Mouse (Mus musculus): ENCODE data around the gene Teddm3. TPM values are rescaled to one million over a fixed set of nuclear protein-coding genes. Genes with fewer than 3 reads are reported as not detected.
A peak's percentile ranks its signal among the peaks of the same experiment; 100 is the strongest.
"Not testable (repeated sequence)": the region's sequence is repeated elsewhere in the genome, so short reads cannot be mapped to it uniquely, and the experiment has no call there.

The Teddm3 gene
- not detected in 2 replicates for polyA plus RNA-seq (2011; ENCODE audit: insufficient read depth, insufficient read length, low read depth, missing spikeins)

- H3K4me3 ChIP-seq (ENCODE audit: low read depth, low read length); H3K36me3 ChIP-seq (ENCODE audit: control insufficient read depth, insufficient read depth, low read length, poor library complexity, severe bottlenecking); H3K9ac ChIP-seq (ENCODE audit: low read depth, poor library complexity, severe bottlenecking); H3K27ac ChIP-seq (ENCODE audit: insufficient read depth, low read length); H3K27me3 ChIP-seq (ENCODE audit: control insufficient read depth, insufficient read depth, low read length, poor library complexity, severe bottlenecking); H3K4me1 ChIP-seq (ENCODE audit: control insufficient read depth, insufficient read depth, low read length); H3K9me3 ChIP-seq (replicated peaks; ENCODE audit: control insufficient read depth, insufficient read depth, low read length, poor library complexity, severe bottlenecking): not testable (repeated sequence)
Observed at GRCm38 (mm10) chr16:21153900-21154299, at the start of gene Teddm3. TSS of gene Teddm3 (minus strand) at chr16:21154000.

- Histone ChIP-seq H3K4me3 (ENCODE audit: low read depth, low read length) (no peak overlapping the region), H3K36me3 (ENCODE audit: control insufficient read depth, insufficient read depth, low read length, poor library complexity, severe bottlenecking) (no peaks in the 10 kb centered on the region), H3K9me3 (replicated peaks; ENCODE audit: control insufficient read depth, insufficient read depth, low read length, poor library complexity, severe bottlenecking) (no peaks in the 10 kb centered on the region), H3K9ac (ENCODE audit: low read depth, poor library complexity, severe bottlenecking) (no peak overlapping the region), H3K27me3 (ENCODE audit: control insufficient read depth, insufficient read depth, low read length, poor library complexity, severe bottlenecking) (no peaks in the 10 kb centered on the region), H3K27ac (ENCODE audit: insufficient read depth, low read length) (no peak overlapping the region), H3K4me1 (ENCODE audit: control insufficient read depth, insufficient read depth, low read length) (peaks cover 11% of the 10 kb centered on the region)
- TF ChIP-seq CTCF (IDR thresholded peaks at IDR 0.05; ENCODE audit: low read depth, low read length): no peak
- no peak for TF ChIP-seq POLR2A (IDR thresholded peaks at IDR 0.05; ENCODE audit: insufficient read depth, low read length)
- TF ChIP-seq EP300 (IDR thresholded peaks at IDR 0.05; ENCODE audit: insufficient read depth, low read depth, low read length): peak; percentile 83
Observed at GRCm38 (mm10) chr16:21202731-21203130, 48.9 kb upstream of the Teddm3 start.

- Histone ChIP-seq H3K4me3 (ENCODE audit: low read depth, low read length) (no peak overlapping the region), H3K4me1 (ENCODE audit: control insufficient read depth, insufficient read depth, low read length) (peaks cover 12% of the 10 kb centered on the region), H3K27ac (ENCODE audit: insufficient read depth, low read length) (no peak overlapping the region), H3K9me3 (replicated peaks; ENCODE audit: control insufficient read depth, insufficient read depth, low read length, poor library complexity, severe bottlenecking) (no peaks in the 10 kb centered on the region), H3K9ac (ENCODE audit: low read depth, poor library complexity, severe bottlenecking) (no peak overlapping the region), H3K36me3 (ENCODE audit: control insufficient read depth, insufficient read depth, low read length, poor library complexity, severe bottlenecking) (no peaks in the 10 kb centered on the region), H3K27me3 (ENCODE audit: control insufficient read depth, insufficient read depth, low read length, poor library complexity, severe bottlenecking) (no peaks in the 10 kb centered on the region)
- no peak for TF ChIP-seq POLR2A (IDR thresholded peaks at IDR 0.05; ENCODE audit: insufficient read depth, low read length)
- no peak for TF ChIP-seq EP300 (IDR thresholded peaks at IDR 0.05; ENCODE audit: insufficient read depth, low read depth, low read length)
- no peak for TF ChIP-seq CTCF (IDR thresholded peaks at IDR 0.05; ENCODE audit: low read depth, low read length)
Observed at GRCm38 (mm10) chr16:21199426-21199825, 45.6 kb upstream of the Teddm3 start.

GRCm38 (mm10) chr16:21198529-21198928 is 44.7 kb upstream of the Teddm3 start:
- Histone ChIP-seq H3K9me3 (replicated peaks; ENCODE audit: control insufficient read depth, insufficient read depth, low read length, poor library complexity, severe bottlenecking) (no peaks in the 10 kb centered on the region), H3K4me1 (ENCODE audit: control insufficient read depth, insufficient read depth, low read length) (peaks cover 11% of the 10 kb centered on the region), H3K36me3 (ENCODE audit: control insufficient read depth, insufficient read depth, low read length, poor library complexity, severe bottlenecking) (no peaks in the 10 kb centered on the region), H3K9ac (ENCODE audit: low read depth, poor library complexity, severe bottlenecking) (no peak overlapping the region), H3K27me3 (ENCODE audit: control insufficient read depth, insufficient read depth, low read length, poor library complexity, severe bottlenecking) (no peaks in the 10 kb centered on the region), H3K27ac (ENCODE audit: insufficient read depth, low read length) (no peak overlapping the region), H3K4me3 (ENCODE audit: low read depth, low read length) (no peak overlapping the region)
- TF ChIP-seq CTCF (IDR thresholded peaks at IDR 0.05; ENCODE audit: low read depth, low read length): peak; percentile 56
- TF ChIP-seq POLR2A (IDR thresholded peaks at IDR 0.05; ENCODE audit: insufficient read depth, low read length): no peak
- no peak for TF ChIP-seq EP300 (IDR thresholded peaks at IDR 0.05; ENCODE audit: insufficient read depth, low read depth, low read length)

GRCm38 (mm10) chr16:21198006-21198405 is 44.2 kb upstream of the Teddm3 start:
- no peaks in the 10 kb centered on the region for H3K27me3 ChIP-seq (ENCODE audit: control insufficient read depth, insufficient read depth, low read length, poor library complexity, severe bottlenecking)
- H3K36me3 ChIP-seq (ENCODE audit: control insufficient read depth, insufficient read depth, low read length, poor library complexity, severe bottlenecking): no peaks in the 10 kb centered on the region
- H3K4me1 ChIP-seq (ENCODE audit: control insufficient read depth, insufficient read depth, low read length): peaks cover 10% of the 10 kb centered on the region
- H3K27ac ChIP-seq (ENCODE audit: insufficient read depth, low read length): no peak overlapping the region
- H3K4me3 ChIP-seq (ENCODE audit: low read depth, low read length): no peak overlapping the region
- no peaks in the 10 kb centered on the region for H3K9me3 ChIP-seq (replicated peaks; ENCODE audit: control insufficient read depth, insufficient read depth, low read length, poor library complexity, severe bottlenecking)
- TF ChIP-seq POLR2A (IDR thresholded peaks at IDR 0.05; ENCODE audit: insufficient read depth, low read length) (no peak), EP300 (IDR thresholded peaks at IDR 0.05; ENCODE audit: insufficient read depth, low read depth, low read length) (no peak), CTCF (IDR thresholded peaks at IDR 0.05; ENCODE audit: low read depth, low read length) (no peak)
- H3K9ac ChIP-seq (ENCODE audit: low read depth, poor library complexity, severe bottlenecking): no peak overlapping the region

- Histone ChIP-seq H3K36me3 (ENCODE audit: control insufficient read depth, insufficient read depth, low read length, poor library complexity, severe bottlenecking) (no peaks in the 10 kb centered on the region), H3K9me3 (replicated peaks; ENCODE audit: control insufficient read depth, insufficient read depth, low read length, poor library complexity, severe bottlenecking) (no peaks in the 10 kb centered on the region), H3K4me3 (ENCODE audit: low read depth, low read length) (no peak overlapping the region), H3K27me3 (ENCODE audit: control insufficient read depth, insufficient read depth, low read length, poor library complexity, severe bottlenecking) (no peaks in the 10 kb centered on the region), H3K4me1 (ENCODE audit: control insufficient read depth, insufficient read depth, low read length) (peaks cover 7% of the 10 kb centered on the region), H3K9ac (ENCODE audit: low read depth, poor library complexity, severe bottlenecking) (no peak overlapping the region), H3K27ac (ENCODE audit: insufficient read depth, low read length) (no peak overlapping the region)
- TF ChIP-seq POLR2A (IDR thresholded peaks at IDR 0.05; ENCODE audit: insufficient read depth, low read length) (no peak), EP300 (IDR thresholded peaks at IDR 0.05; ENCODE audit: insufficient read depth, low read depth, low read length) (no peak), CTCF (IDR thresholded peaks at IDR 0.05; ENCODE audit: low read depth, low read length) (no peak)
Observed at GRCm38 (mm10) chr16:21197542-21197941, 43.7 kb upstream of the Teddm3 start.
